Mouse (Mus musculus) forebrain, embryonic 13.5 days (tissue): Measurements from ENCODE around the gene Elmod2. TPM values are rescaled to one million over a fixed set of nuclear protein-coding genes. Genes with fewer than 3 reads are reported as not detected.

Experiments
- ATAC-seq: fragments of 200-750 bp; cut with Nextera tagmentation; 2 replicates; pipeline ENCODE4 v1.8.0; 2017
- H3K27ac ChIP-seq: fragments of 300-500 bp; sonication (generic); 2 replicates; pipeline ENCODE4 v1.5.1; 2015; ENCODE audit warnings: inconsistent platforms, mild to moderate bottlenecking, moderate library complexity
- H3K27me3 ChIP-seq: fragments of 300-500 bp; sonication (generic); 2 replicates; pipeline ENCODE4 v1.6.1; 2015; ENCODE audit warnings: mild to moderate bottlenecking, inconsistent platforms
- H3K36me3 ChIP-seq: fragments of 300-500 bp; sonication (generic); 2 replicates; pipeline ENCODE4 v1.6.1; 2015; ENCODE audit warnings: mild to moderate bottlenecking, inconsistent platforms; ENCODE audit not compliant: poor library complexity, severe bottlenecking
- H3K4me1 ChIP-seq: fragments of 300-500 bp; sonication (generic); 2 replicates; pipeline ENCODE4 v1.6.1; 2015; ENCODE audit warnings: inconsistent platforms
- H3K4me2 ChIP-seq: fragments of 300-500 bp; sonication (generic); 2 replicates; pipeline ENCODE4 v1.6.1; 2015; ENCODE audit warnings: inconsistent platforms, mild to moderate bottlenecking, moderate library complexity
- H3K4me3 ChIP-seq: fragments of 300-500 bp; sonication (generic); 2 replicates; pipeline ENCODE4 v1.5.1; 2015; ENCODE audit warnings: mild to moderate bottlenecking, inconsistent platforms
- H3K9ac ChIP-seq: fragments of 300-500 bp; sonication (generic); 2 replicates; pipeline ENCODE4 v1.6.1; 2015; ENCODE audit warnings: mild to moderate bottlenecking, inconsistent platforms
- H3K9me3 ChIP-seq: fragments of 300-500 bp; sonication (generic); replicated peaks from 2 replicates; pipeline ENCODE4 v1.6.1; 2016; ENCODE audit warnings: inconsistent platforms
- WGBS: fragments of 180-500 bp; shearing (Covaris S2); methylation state at CpG from one replicate; pipeline ENCODE4 v1.1.7; 2015; 5-methylcytosine and 5-hydroxymethylcytosine counted together
- polyA plus RNA-seq: library from polyadenylated mRNA; unstranded; fragments of >200 nt; fragmentation: Nextera tagmentation; extraction: Ambion mirVana; gene quantifications from 2 replicates; pipeline ENCODE4 v1.2.1, GENCODE M21; 2015

Gene Elmod2
- polyA plus RNA-seq = 27.9 and 28.3 TPM in 2 replicates

DNA sequence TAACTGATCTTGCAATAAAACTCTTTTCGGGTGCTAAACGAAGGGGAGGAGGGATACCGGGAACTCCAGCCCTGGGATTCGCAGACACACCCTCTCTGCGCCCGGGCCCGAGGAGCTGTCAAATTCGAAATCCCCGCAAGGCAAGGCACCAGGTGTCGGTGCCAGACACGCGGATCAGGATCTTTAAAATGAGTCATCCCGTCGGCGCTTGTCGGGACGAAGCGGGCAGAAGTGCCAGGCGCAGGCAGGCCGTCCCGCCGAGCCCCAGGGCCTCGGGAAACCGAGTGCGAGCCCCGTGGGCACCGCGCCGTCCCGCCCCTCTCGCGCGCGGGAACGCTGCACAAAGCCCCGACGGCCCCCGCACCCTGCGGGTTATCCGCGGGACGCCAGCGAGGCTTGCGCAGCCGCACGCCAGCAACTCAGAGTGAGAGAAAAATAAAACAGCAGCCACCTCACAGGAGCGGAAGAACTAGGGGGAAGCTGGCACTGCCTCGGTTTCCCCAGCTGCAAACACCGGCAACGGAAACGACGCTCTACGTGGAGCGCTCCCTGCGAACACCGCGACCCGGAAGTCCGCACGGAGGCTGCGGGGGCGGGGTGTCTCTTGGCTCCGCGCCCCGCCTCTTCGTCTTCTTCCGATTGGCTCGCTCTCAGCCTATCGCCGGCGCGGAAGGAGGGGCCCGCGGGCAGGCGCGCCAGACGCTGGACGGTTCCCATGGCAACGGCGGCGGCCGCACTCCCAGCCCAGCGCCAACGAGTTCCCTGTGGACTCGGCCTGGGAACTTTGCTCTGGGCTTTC is at the start of gene Elmod2:
Gene Elmod2, minus strand, starts transcription at position 588 of the 799 bp plus-strand sequence.
- Histone ChIP-seq H3K9ac (peak within 1 kb of the TSS; percentile 81), H3K4me2 (peak within 1 kb of the TSS; percentile 82), H3K9me3 (no peaks in the 10 kb centered on the region), H3K36me3 (peaks cover 16% of the 10 kb centered on the region), H3K4me3 (peak within 1 kb of the TSS; percentile 82), H3K4me1 (peaks cover 15% of the 10 kb centered on the region), H3K27me3 (no peaks in the 10 kb centered on the region), H3K27ac (peak within 1 kb of the TSS; percentile 81)
- WGBS = under 1% methylated on average over 82 of the region's 85 CpGs
- ATAC-seq = peak; percentile 98

DNA sequence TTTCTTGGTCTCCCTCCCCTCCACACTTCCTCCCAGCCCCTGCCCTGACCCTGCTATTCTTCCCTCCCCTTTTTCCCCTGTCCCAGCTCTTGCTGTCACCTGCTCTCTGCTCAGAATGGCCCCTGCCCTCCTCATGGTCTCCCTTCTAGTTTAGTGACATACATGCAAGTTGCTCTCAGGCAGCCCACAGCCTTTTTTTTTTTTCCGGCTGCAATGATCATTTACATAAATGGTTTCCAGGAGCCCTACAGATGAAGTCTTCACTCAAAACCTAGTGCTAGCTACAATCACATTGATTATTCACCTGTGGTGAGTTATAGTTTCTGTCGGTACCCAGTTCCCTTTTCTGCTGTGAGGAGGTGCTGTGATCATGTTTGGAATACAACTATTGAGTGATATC is 48.7 kb upstream of the Elmod2 start:
- WGBS = 85% methylated on average over 2 of the region's 2 CpGs
- Histone ChIP-seq H3K27ac (no peak overlapping the region), H3K4me3 (no peak overlapping the region), H3K9ac (no peak overlapping the region), H3K27me3 (no peaks in the 10 kb centered on the region), H3K4me2 (no peak overlapping the region), H3K9me3 (no peaks in the 10 kb centered on the region), H3K36me3 (no peaks in the 10 kb centered on the region), H3K4me1 (no peaks in the 10 kb centered on the region)
- ATAC-seq = no peak

DNA sequence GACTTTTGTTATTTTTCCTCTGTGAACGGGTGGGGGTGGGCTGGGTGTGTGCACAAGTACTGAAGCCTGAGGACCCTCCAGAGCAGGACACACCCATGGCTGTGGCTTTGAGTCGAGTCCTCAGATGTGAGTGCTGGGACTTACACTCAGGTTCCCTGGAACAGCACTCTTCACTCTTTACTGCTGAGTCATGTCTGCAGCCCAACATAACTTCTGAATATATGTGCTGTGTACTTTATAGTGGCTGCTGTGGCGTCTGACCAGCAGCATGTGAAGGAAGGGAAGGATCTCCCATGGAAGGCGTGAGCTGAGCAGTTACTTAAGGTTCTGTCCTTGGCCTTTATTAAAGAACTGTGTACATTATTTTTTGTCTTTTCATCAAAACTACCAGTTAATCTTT is 47.9 kb upstream of the Elmod2 start:
- Histone ChIP-seq H3K9me3 (no peaks in the 10 kb centered on the region), H3K9ac (no peak overlapping the region), H3K4me1 (no peaks in the 10 kb centered on the region), H3K27me3 (no peaks in the 10 kb centered on the region), H3K4me3 (no peak overlapping the region), H3K4me2 (no peak overlapping the region), H3K36me3 (no peaks in the 10 kb centered on the region), H3K27ac (no peak overlapping the region)
- ATAC-seq = no peak
- WGBS = 74% methylated on average over 4 of the region's 4 CpGs

DNA sequence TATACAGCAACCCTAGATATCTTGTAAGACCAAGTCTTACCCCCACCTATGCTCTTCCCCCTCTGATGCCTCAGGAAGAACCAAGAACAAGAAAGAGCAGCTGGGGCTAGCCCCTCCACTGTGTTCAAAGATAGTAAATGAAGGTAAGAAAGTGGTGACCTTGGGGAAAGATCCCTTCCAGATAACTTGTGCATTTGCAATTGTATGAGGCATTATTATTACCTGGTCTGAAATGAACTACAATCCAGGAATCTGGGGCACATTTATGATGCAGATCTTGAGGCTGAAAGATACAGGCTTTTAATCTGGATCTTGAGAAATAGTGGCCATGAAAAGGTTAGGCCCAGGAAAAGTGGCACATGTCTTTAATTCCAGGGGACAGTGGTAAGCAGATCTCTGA is 44.9 kb upstream of the Elmod2 start:
- no peaks in the 10 kb centered on the region for H3K27me3 ChIP-seq
- no peak overlapping the region for H3K9ac ChIP-seq
- no peak overlapping the region for H3K4me2 ChIP-seq
- H3K9me3 ChIP-seq = no peaks in the 10 kb centered on the region
- H3K36me3 ChIP-seq = no peaks in the 10 kb centered on the region
- H3K4me3 ChIP-seq = no peak overlapping the region
- no peaks in the 10 kb centered on the region for H3K4me1 ChIP-seq
- no peak for ATAC-seq
- H3K27ac ChIP-seq = no peak overlapping the region

DNA sequence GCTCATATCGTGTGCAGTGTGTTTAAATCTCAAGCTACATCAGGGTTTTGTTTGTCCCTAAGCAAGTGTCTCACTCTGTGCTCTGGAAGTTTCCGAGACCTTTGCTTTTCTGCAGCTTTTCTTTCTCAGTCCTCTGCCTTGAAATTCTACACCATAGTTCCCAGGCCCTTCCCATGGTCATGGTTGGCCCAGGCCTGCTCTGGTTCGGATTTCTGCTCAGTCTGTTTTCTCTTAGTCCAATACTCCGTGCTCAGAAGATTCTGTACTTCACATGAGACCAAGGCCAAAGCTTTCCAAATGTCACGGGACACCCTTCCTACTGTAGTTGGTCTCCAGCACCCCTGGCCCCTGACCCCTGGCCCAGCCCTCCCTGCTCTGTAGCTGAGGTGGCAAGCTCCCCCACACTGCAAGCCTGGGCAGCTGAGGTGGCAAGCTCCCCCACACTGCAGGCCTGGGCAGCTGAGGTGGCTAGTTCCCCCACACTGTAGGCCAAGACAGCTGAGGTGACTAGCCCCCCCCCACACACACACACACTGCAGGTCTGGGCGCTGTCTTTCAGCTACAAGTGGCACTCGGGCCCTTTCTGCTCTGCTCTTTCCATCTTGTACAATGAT is 31.0 kb upstream of the Elmod2 start:
- no peaks in the 10 kb centered on the region for H3K36me3 ChIP-seq
- H3K27ac ChIP-seq = no peak overlapping the region
- WGBS = 68% methylated on average over 7 of the region's 7 CpGs
- H3K9ac ChIP-seq = no peak overlapping the region
- H3K9me3 ChIP-seq = no peaks in the 10 kb centered on the region
- no peaks in the 10 kb centered on the region for H3K4me1 ChIP-seq
- H3K4me2 ChIP-seq = no peak overlapping the region
- no peak overlapping the region for H3K4me3 ChIP-seq
- no peaks in the 10 kb centered on the region for H3K27me3 ChIP-seq
- ATAC-seq = no peak

DNA sequence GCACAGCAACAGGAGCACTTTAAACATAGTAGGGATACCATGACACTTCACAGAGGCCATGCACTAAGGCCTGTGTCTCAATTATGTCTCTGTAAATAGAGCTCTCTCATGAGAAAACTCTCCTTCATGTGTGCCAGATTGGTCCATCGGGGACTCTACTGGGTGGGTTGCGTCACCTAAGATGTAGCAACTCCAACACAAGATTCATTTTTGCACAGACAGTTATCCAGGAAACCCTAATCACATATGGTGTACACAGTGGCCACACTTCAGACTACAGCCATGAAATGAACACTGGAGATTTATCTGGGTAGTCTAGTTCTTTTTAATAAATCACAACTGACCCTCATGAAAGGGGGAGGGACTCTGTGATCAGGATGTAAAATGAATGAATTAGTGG is 19.0 kb upstream of the Elmod2 start:
- 92% methylated on average over 2 of the region's 2 CpGs for WGBS
- Histone ChIP-seq H3K4me3 (no peak overlapping the region), H3K9me3 (no peaks in the 10 kb centered on the region), H3K4me1 (no peaks in the 10 kb centered on the region), H3K27me3 (no peaks in the 10 kb centered on the region), H3K36me3 (no peaks in the 10 kb centered on the region), H3K4me2 (no peak overlapping the region), H3K27ac (no peak overlapping the region), H3K9ac (no peak overlapping the region)
- no peak for ATAC-seq

DNA sequence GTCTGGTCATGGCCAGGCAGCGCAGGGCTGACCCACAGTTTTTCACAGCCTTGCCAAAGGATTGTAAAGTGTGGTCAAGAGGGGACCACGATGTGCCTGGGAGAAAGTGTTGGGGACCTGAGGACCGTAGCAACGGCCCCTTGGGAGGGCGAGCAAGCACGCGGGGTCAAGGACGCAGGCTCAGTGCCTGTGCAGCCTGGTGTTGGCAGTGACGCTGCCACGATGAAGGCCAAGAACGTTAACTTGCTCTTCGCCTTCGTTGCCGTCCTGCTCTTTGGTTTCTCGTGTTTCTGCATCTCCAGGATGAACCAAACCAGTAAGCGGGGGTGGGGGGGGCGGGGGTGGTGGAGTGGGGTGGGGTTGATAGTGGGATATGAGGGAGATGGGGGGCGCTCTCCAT is 16.0 kb upstream of the Elmod2 start, which contains the start of gene Mgat4d:
Gene Mgat4d, plus strand, starts transcription at position 209 of the 400 bp plus-strand sequence.
- WGBS = 87% methylated on average over 18 of the region's 18 CpGs
- ATAC-seq = no peak
- Histone ChIP-seq H3K9ac (no peak within 1 kb of the TSS), H3K27me3 (no peaks in the 10 kb centered on the region), H3K27ac (no peak within 1 kb of the TSS), H3K4me2 (no peak within 1 kb of the TSS), H3K4me1 (no peaks in the 10 kb centered on the region), H3K4me3 (no peak within 1 kb of the TSS), H3K36me3 (no peaks in the 10 kb centered on the region), H3K9me3 (no peaks in the 10 kb centered on the region)

DNA sequence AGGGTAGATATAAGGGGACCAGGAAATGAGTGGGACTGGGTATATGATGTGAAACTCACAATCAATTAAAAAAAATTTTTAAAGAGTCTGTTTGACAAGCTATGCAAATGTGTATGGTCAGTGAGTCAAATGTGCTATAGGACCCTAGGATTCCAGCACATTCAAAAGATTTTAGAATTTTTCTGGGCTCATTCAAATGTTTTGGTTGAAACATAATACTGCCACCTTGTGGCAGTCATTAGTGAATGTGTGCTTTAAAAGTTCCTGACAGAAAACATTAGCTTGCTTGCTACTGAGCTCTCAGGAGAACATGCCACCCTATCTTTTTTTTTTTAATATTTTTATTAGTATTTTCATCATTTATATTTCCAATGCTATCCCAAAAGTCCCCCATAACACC is 10.4 kb upstream of the Elmod2 start:
- Histone ChIP-seq H3K4me1 (no peaks in the 10 kb centered on the region), H3K9ac (no peak overlapping the region), H3K9me3 (no peaks in the 10 kb centered on the region), H3K27ac (no peak overlapping the region), H3K4me2 (no peak overlapping the region), H3K4me3 (no peak overlapping the region), H3K27me3 (no peaks in the 10 kb centered on the region), H3K36me3 (no peaks in the 10 kb centered on the region)
- no peak for ATAC-seq

DNA sequence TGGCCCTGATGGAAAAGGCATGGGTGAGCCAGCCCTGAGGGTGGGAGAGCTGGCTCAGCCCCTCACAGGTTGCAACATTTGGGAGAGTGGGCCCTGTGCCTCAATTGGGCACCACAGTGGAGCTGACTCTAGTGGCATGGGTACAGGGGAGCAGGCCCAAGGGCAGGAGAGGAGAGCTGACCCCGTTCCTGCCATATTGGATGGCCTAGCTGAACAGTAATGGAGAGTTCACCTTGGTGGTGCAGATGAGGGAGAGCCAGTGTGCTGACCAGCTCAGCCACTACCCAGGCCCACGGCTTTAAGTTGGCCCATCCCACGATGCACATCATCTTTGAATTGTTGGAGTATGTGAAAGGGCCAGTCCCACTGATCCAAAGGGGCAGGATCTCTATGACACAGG is 9.8 kb upstream of the Elmod2 start:
- no peak overlapping the region for H3K4me2 ChIP-seq
- H3K4me1 ChIP-seq = no peaks in the 10 kb centered on the region
- no peak for ATAC-seq
- no peak overlapping the region for H3K4me3 ChIP-seq
- WGBS = 82% methylated on average over 3 of the region's 3 CpGs
- H3K9ac ChIP-seq = no peak overlapping the region
- H3K9me3 ChIP-seq = no peaks in the 10 kb centered on the region
- H3K27ac ChIP-seq = no peak overlapping the region
- H3K36me3 ChIP-seq = no peaks in the 10 kb centered on the region
- no peaks in the 10 kb centered on the region for H3K27me3 ChIP-seq

DNA sequence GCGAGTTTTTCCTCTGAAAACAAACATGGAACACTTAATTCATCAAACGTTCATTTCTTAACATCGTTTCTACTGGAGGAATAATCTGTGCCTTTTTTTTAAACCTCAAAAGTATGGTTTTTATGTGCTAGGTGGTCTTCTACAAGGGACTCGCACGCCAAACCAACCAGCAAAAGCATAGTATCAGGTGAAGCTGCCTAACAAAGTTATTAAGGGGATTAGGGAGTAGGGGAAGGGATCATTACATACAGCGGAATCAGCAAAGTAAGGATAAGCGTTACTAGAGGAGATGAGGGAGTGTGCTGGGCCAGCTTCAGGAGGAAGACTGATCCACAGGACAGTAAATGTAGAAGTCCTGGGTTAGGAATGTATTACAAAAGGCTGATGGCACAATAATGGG is 578 bp upstream of the Elmod2 start:
- H3K9ac ChIP-seq = peak overlapping the region; percentile 34; the same call in 1 of the 2 replicates

DNA sequence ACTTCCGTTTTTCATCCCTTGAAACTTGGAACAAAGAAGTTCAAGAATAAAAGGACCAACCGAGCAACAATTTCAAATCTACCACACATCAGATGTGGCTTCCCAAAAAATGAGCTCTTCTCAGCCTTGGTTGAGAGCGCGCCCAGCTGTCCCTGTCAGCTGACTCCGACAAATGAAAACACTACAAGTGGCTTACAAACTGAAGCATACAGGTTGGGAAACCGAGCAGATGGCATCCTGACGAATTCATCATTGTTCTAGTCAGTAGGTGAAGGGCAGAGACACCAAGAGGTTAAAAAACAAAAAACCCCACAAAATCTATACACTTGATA is 753 bp downstream of the Elmod2 start:
- Histone ChIP-seq H3K4me3 (peak overlapping the region; percentile 82), H3K9me3 (no peaks in the 10 kb centered on the region), H3K9ac (peak overlapping the region; percentile 81), H3K36me3 (peaks cover 22% of the 10 kb centered on the region), H3K4me2 (peak overlapping the region; percentile 82), H3K27ac (peak overlapping the region; percentile 81), H3K4me1 (peaks cover 15% of the 10 kb centered on the region), H3K27me3 (no peaks in the 10 kb centered on the region)
- ATAC-seq = peak; percentile 28; the same call in 1 of the 2 replicates
- WGBS = 5% methylated on average over 7 of the region's 7 CpGs

More for the DNA sequence above, 578 bp upstream of the Elmod2 start:
- Histone ChIP-seq H3K36me3 (peaks cover 8% of the 10 kb centered on the region), H3K27ac (no peak overlapping the region), H3K9me3 (no peaks in the 10 kb centered on the region), H3K4me3 (peak overlapping the region; percentile 82), H3K4me2 (peak overlapping the region; percentile 82), H3K27me3 (no peaks in the 10 kb centered on the region), H3K4me1 (peaks cover 15% of the 10 kb centered on the region)
- 0 out of 2 replicates have a peak, but pooled peaks have one; percentile 9 for ATAC-seq
- whole genome bisulfite sequencing = 6% methylated on average over 7 of the region's 7 CpGs

DNA sequence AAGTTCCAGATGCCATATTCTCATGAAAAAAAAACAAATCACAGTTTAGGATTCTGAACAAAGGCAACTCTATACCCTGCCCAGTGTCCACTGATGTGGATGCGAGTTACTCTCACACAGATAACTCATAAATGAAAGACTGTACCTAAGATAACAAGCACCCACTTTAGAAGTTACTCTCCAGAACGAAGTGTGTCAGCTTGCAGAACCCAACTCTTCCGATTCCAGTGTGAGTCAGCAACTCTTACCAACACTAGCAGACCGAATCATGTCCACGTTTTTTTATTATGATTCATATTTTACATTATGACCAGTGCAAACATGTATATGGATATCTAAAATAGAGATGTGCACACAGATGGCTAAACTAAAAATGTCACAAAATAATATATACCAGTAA is 4.4 kb downstream of the Elmod2 start:
- Histone ChIP-seq H3K4me3 (no peak overlapping the region), H3K9ac (no peak overlapping the region), H3K4me1 (peaks cover 13% of the 10 kb centered on the region), H3K36me3 (peaks cover 26% of the 10 kb centered on the region), H3K9me3 (no peaks in the 10 kb centered on the region), H3K27me3 (no peaks in the 10 kb centered on the region), H3K27ac (no peak overlapping the region), H3K4me2 (no peak overlapping the region)
- no peak for ATAC-seq
- 94% methylated on average over 5 of the region's 5 CpGs for WGBS
